In the genomic region with DNA sequence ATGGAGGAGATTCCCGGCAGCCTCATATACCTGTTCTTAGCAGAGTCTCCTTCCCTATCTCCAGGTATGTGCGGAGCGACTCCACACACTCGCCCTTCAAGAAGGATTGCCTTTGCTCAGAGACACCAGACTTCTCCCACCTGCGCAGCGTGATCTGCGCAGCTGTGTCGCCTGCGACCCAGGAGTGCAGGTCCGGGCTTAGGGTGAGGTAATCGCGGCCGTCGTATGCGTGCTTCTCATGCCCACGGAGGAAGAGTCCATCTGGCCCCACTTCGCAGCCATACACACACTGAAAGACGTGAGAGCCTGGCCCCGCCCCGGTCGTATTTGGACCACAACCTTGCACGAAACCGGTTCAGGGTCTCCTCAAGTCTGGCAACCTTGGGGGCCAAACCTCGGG, we compare ENCODE assay signal across 11 mouse cellular contexts. TPM values are rescaled to one million over a fixed set of nuclear protein-coding genes. Genes with fewer than 3 reads are reported as not detected.
A peak's percentile ranks its signal among the peaks of the same experiment; 100 is the strongest.
DNase-seq lines count a peak whose midpoint lies in the region; ATAC-seq and TF ChIP-seq lines count a peak whose summit lies in the region.
"Had no signal": no experiment of that assay in that cellular context is flagged by ENCODE, and none has a peak within 500 bp of the region (broad histone marks: within the 10 kb centered on the region; RNA-seq: fewer than 3 reads in every experiment).

No protein-coding gene starts in this region.

- peak overlapping the region; percentile 60 for H3K4me2 ChIP-seq in heart, embryonic 11.5 days
- 0 out of 2 replicates have a peak overlapping the region, but pooled peaks have one; percentile 18 for H3K4me2 ChIP-seq in limb, embryonic 14.5 days (replicated peaks; ENCODE audit: low read depth, low read length, severe bottlenecking)

- H3K9ac ChIP-seq in heart, embryonic 11.5 days (ENCODE audit: low read depth, low read length), result peak overlapping the region; percentile 22; the same call in 1 of the 2 replicates
- H3K9ac ChIP-seq in limb, embryonic 14.5 days (ENCODE audit: low read depth, low read length, severe bottlenecking), result no peak overlapping the region

- no peak for TF ChIP-seq POLR2A in limb, embryonic 14.5 days (IDR thresholded peaks at IDR 0.05; ENCODE audit: borderline replicate concordance, extremely low read depth, insufficient read depth, insufficient read length)

- H3K27me3 ChIP-seq in heart, embryonic 11.5 days (ENCODE audit: control insufficient read depth, insufficient read depth, low read length), result peaks cover 26% of the 10 kb centered on the region
- H3K27me3 ChIP-seq in limb, embryonic 14.5 days (ENCODE audit: control insufficient read depth, insufficient read depth, low read length), result peaks cover 22% of the 10 kb centered on the region

- H3K9me3 ChIP-seq in heart, embryonic 11.5 days (replicated peaks; ENCODE audit: control insufficient read depth, low read length), result no peaks in the 10 kb centered on the region
- H3K9me3 ChIP-seq in limb, embryonic 14.5 days (ENCODE audit: control insufficient read depth, low read length), result no peaks in the 10 kb centered on the region

- peak overlapping the region; percentile 34 for H3K4me3 ChIP-seq in heart, embryonic 11.5 days (ENCODE audit: low read depth, low read length)
- peak overlapping the region; percentile 10; the same call in 1 of the 2 replicates for H3K4me3 ChIP-seq in limb, embryonic 14.5 days (replicated peaks; ENCODE audit: low read length)

- H3K27ac ChIP-seq in heart, embryonic 11.5 days (ENCODE audit: low read depth, low read length), result no peak overlapping the region
- no peak overlapping the region for H3K27ac ChIP-seq in limb, embryonic 14.5 days (replicated peaks; ENCODE audit: low read depth, low read length)

- no peak for ATAC-seq in heart, embryonic 11.5 days (replicated peaks; ENCODE audit: insufficient number of reproducible peaks, low FRiP score, low TSS enrichment)
- no peak for ATAC-seq in limb, embryonic 14.5 days (ENCODE audit: low FRiP score, low read depth)

- no peaks in the 10 kb centered on the region for H3K36me3 ChIP-seq in heart, embryonic 11.5 days (ENCODE audit: control insufficient read depth, insufficient read depth, low read length)
- no peaks in the 10 kb centered on the region for H3K36me3 ChIP-seq in limb, embryonic 14.5 days (ENCODE audit: control insufficient read depth, insufficient read depth, low read length)

- no peaks in the 10 kb centered on the region; the same call in 1 of the 2 replicates for H3K4me1 ChIP-seq in heart, embryonic 11.5 days (ENCODE audit: control insufficient read depth, insufficient read depth, low read length)
- H3K4me1 ChIP-seq in limb, embryonic 14.5 days (ENCODE audit: control insufficient read depth, insufficient read depth, low read length), result no peaks in the 10 kb centered on the region

- DNase-seq in heart, postnatal 4 days, result no peak
- DNase-seq in thymus, postnatal 4 days, result peak; percentile 17
- no peak for DNase-seq in thymus, postnatal 36 days
- no peak for DNase-seq in limb, embryonic 14.5 days (ENCODE audit: low spot score)
- DNase-seq in ovary, postnatal 36 days (ENCODE audit: low spot score), result no peak
- DNase-seq in embryo, embryonic 10 days (ENCODE audit: low spot score), result no peak
- DNase-seq in thymus, postnatal 0 days (ENCODE audit: low spot score), result no peak
- DNase-seq: cerebellum, postnatal 14 days; heart, adult 11 months had no signal

- WGBS in heart, embryonic 11.5 days (ENCODE audit: insufficient replicate concordance), result 8% methylated on average over 24 of the region's 24 CpGs
- WGBS in limb, embryonic 14.5 days, result 5% methylated on average over 24 of the region's 24 CpGs

RNA-seq across cellular contexts. Expression of a gene that starts 0.9 kb away (rescaled TPM):
- polyA plus RNA-seq in heart, embryonic 11.5 days (2014; fragmentation: Nextera tagmentation; extraction: Ambion mirVana), result 0.24 and 0.49 TPM in 2 replicates
- total RNA-seq in heart, postnatal 4 days (2021), result under 1 TPM; 0.29 to 0.43 TPM
- polyA plus RNA-seq in limb, embryonic 14.5 days (2012; rRNA removed), result 6.3 and 7.4 TPM in 2 replicates
- 0.29 and 0.61 TPM in 2 replicates for polyA plus RNA-seq in limb, embryonic 14.5 days (2014; fragmentation: Nextera tagmentation; extraction: Ambion mirVana)
- polyA plus RNA-seq in thymus, postnatal 0 days (2015; fragmentation: Nextera tagmentation; extraction: Ambion mirVana), result 0.09 and 0.10 TPM in 2 replicates

RNA-seq across cellular contexts. Expression of a gene that starts 7.4 kb away (rescaled TPM):
- polyA plus RNA-seq in heart, embryonic 11.5 days (2014; fragmentation: Nextera tagmentation; extraction: Ambion mirVana), result not detected in 2 replicates
- not detected for total RNA-seq in heart, postnatal 4 days (2021)
- 0.53 and 0.58 TPM in 2 replicates for polyA plus RNA-seq in limb, embryonic 14.5 days (2012; rRNA removed)
- not detected in 2 replicates for polyA plus RNA-seq in limb, embryonic 14.5 days (2014; fragmentation: Nextera tagmentation; extraction: Ambion mirVana)
- polyA plus RNA-seq in thymus, postnatal 0 days (2015; fragmentation: Nextera tagmentation; extraction: Ambion mirVana), result not detected in 2 replicates
- total RNA-seq: left cerebral cortex, postnatal 14 days had no signal

RNA-seq across cellular contexts. Expression of a gene that starts 12.5 kb away (rescaled TPM):
- polyA plus RNA-seq in heart, embryonic 11.5 days (2014; fragmentation: Nextera tagmentation; extraction: Ambion mirVana), result 66.7 and 70.1 TPM in 2 replicates
- 10 to 100 TPM in 1 of 2 experiments, 1 to 10 TPM in 1; 9.7 to 14.5 TPM for total RNA-seq in heart, postnatal 4 days (2021)
- 140 and 149 TPM in 2 replicates for polyA plus RNA-seq in limb, embryonic 14.5 days (2012; rRNA removed)
- polyA plus RNA-seq in limb, embryonic 14.5 days (2014; fragmentation: Nextera tagmentation; extraction: Ambion mirVana), result 85.9 and 86.1 TPM in 2 replicates
- 3.4 and 3.9 TPM in 2 replicates for polyA plus RNA-seq in thymus, postnatal 0 days (2015; fragmentation: Nextera tagmentation; extraction: Ambion mirVana)

RNA-seq across cellular contexts. Expression of a gene that starts 30.1 kb away (rescaled TPM):
- polyA plus RNA-seq in heart, embryonic 11.5 days (2014; fragmentation: Nextera tagmentation; extraction: Ambion mirVana), result 7.9 and 8.6 TPM in 2 replicates
- total RNA-seq in heart, postnatal 4 days (2021), result 1 to 10 TPM; 7.2 to 7.3 TPM
- polyA plus RNA-seq in limb, embryonic 14.5 days (2012; rRNA removed), result 1.8 and 5.9 TPM in 2 replicates
- 5.8 and 5.9 TPM in 2 replicates for polyA plus RNA-seq in limb, embryonic 14.5 days (2014; fragmentation: Nextera tagmentation; extraction: Ambion mirVana)
- 5.4 and 5.9 TPM in 2 replicates for polyA plus RNA-seq in thymus, postnatal 0 days (2015; fragmentation: Nextera tagmentation; extraction: Ambion mirVana)

RNA-seq across cellular contexts. Expression of a gene that starts 30.1 kb away (rescaled TPM):
- polyA plus RNA-seq in heart, embryonic 11.5 days (2014; fragmentation: Nextera tagmentation; extraction: Ambion mirVana), result 42.9 and 44.1 TPM in 2 replicates
- 10 to 100 TPM; 24.9 to 29.3 TPM for total RNA-seq in heart, postnatal 4 days (2021)
- polyA plus RNA-seq in limb, embryonic 14.5 days (2012; rRNA removed), result 73.7 and 81.6 TPM in 2 replicates
- 103 and 108 TPM in 2 replicates for polyA plus RNA-seq in limb, embryonic 14.5 days (2014; fragmentation: Nextera tagmentation; extraction: Ambion mirVana)
- polyA plus RNA-seq in thymus, postnatal 0 days (2015; fragmentation: Nextera tagmentation; extraction: Ambion mirVana), result 121 and 135 TPM in 2 replicates

Comparison
In these comparisons a context has a peak if more than half of its experiments do, and no peak if none do; other contexts are left out.
1. RNA of a gene that starts 12.5 kb away (polyA plus RNA-seq): 85.9 to 149 TPM in limb, embryonic 14.5 days and 66.7 to 70.1 TPM in heart, embryonic 11.5 days; 3.4 to 3.9 TPM in thymus, postnatal 0 days; every median in the first group is over 10 times any median in the second.